Mouse (Mus musculus) embryonic fibroblast, embryonic 13.5 days (primary cell): ENCODE data around the gene Slc25a22. TPM values are rescaled to one million over a fixed set of nuclear protein-coding genes. Genes with fewer than 3 reads are reported as not detected.

Experiments used
- H3K27ac ChIP-seq: 2 replicates; pipeline ENCODE4 v1.5.1; 2012; ENCODE audit warnings: low read length, control low read depth, inconsistent platforms; ENCODE audit not compliant: insufficient read depth
- H3K4me1 ChIP-seq: 2 replicates; pipeline ENCODE4 v1.6.1; 2011; ENCODE audit warnings: low read length; ENCODE audit not compliant: control insufficient read depth, insufficient read depth
- H3K4me3 ChIP-seq: 2 replicates; pipeline ENCODE4 v1.5.1; 2011; ENCODE audit warnings: mild to moderate bottlenecking, control low read depth, low read length; ENCODE audit not compliant: insufficient read depth
- CTCF ChIP-seq: IDR thresholded peaks from 2 replicates; pipeline ENCODE4 v1.5.1; 2011; ENCODE audit warnings: mild to moderate bottlenecking, control low read depth, low read length, moderate library complexity, borderline replicate concordance; ENCODE audit not compliant: insufficient read depth
- POLR2A ChIP-seq: IDR thresholded peaks from 2 replicates; pipeline ENCODE4 v1.6.1; 2011; ENCODE audit warnings: low read depth, mild to moderate bottlenecking, control low read depth, low read length, moderate library complexity
- polyA plus RNA-seq: library from polyadenylated mRNA; stranded (reverse); fragments of >200 nt; gene quantifications from 2 replicates; pipeline ENCODE4 v1.2.4, GENCODE M21; 2011; ENCODE audit warnings: low read depth; ENCODE audit not compliant: missing spikeins, insufficient read length

Slc25a22 gene
- polyA plus RNA-seq, 1 experiment: 26.9 TPM

GRCm38 (mm10) chr7:141466607-141467148 is 29.0 kb upstream of the Slc25a22 start:
- Histone ChIP-seq H3K27ac (peak overlapping the region; percentile 93), H3K4me1 (peaks cover 13% of the 10 kb centered on the region; the same call in 1 of the 2 replicates), H3K4me3 (peak overlapping the region; percentile 98)
- TF ChIP-seq POLR2A (no peak), CTCF (no peak)

GRCm38 (mm10) chr7:141466045-141466394 is 28.3 kb upstream of the Slc25a22 start:
- H3K4me1 ChIP-seq: peaks cover 13% of the 10 kb centered on the region; the same call in 1 of the 2 replicates
- TF ChIP-seq POLR2A (peak; percentile 59), CTCF (no peak)
- H3K4me3 ChIP-seq: no peak overlapping the region
- peak overlapping the region; percentile 63 for H3K27ac ChIP-seq

- Histone ChIP-seq H3K4me1 (peaks cover 13% of the 10 kb centered on the region; the same call in 1 of the 2 replicates), H3K27ac (peak overlapping the region; percentile 63), H3K4me3 (no peak overlapping the region)
- TF ChIP-seq POLR2A: no peak
- TF ChIP-seq CTCF: no peak
Observed at GRCm38 (mm10) chr7:141465388-141466044, 27.8 kb upstream of the Slc25a22 start.

- TF ChIP-seq POLR2A: no peak
- no peak for TF ChIP-seq CTCF
- Histone ChIP-seq H3K4me1 (peaks cover 13% of the 10 kb centered on the region; the same call in 1 of the 2 replicates), H3K27ac (no peak overlapping the region)
Observed at GRCm38 (mm10) chr7:141464603-141465201, 27.0 kb upstream of the Slc25a22 start.

GRCm38 (mm10) chr7:141463824-141464602 is 26.3 kb upstream of the Slc25a22 start:
- H3K27ac ChIP-seq: no peak overlapping the region
- no peak overlapping the region for H3K4me3 ChIP-seq
- peaks cover 13% of the 10 kb centered on the region; the same call in 1 of the 2 replicates for H3K4me1 ChIP-seq
- TF ChIP-seq POLR2A (no peak), CTCF (no peak)

More at GRCm38 (mm10) chr7:141464603-141465201, 27.0 kb upstream of the Slc25a22 start:
- no peak overlapping the region for H3K4me3 ChIP-seq

- Histone ChIP-seq H3K4me3 (no peak overlapping the region), H3K27ac (no peak overlapping the region), H3K4me1 (peaks cover 13% of the 10 kb centered on the region; the same call in 1 of the 2 replicates)
- TF ChIP-seq CTCF (no peak), POLR2A (no peak)
Observed at GRCm38 (mm10) chr7:141462333-141462821, 24.7 kb upstream of the Slc25a22 start.

- Histone ChIP-seq H3K4me1 (peaks cover 11% of the 10 kb centered on the region; the same call in 1 of the 2 replicates), H3K27ac (no peak overlapping the region), H3K4me3 (peak overlapping the region; percentile 33)
- TF ChIP-seq POLR2A (no peak), CTCF (no peak)
Observed at GRCm38 (mm10) chr7:141461521-141462332, 24.0 kb upstream of the Slc25a22 start.

GRCm38 (mm10) chr7:141460391-141461113 is 22.9 kb upstream of the Slc25a22 start, which contains the start of gene Cracr2b:
Gene Cracr2b (plus strand): TSS chr7:141461094.
- peak within 1 kb of the TSS; percentile 33 for H3K4me3 ChIP-seq
- no peak within 1 kb of the TSS for H3K27ac ChIP-seq
- TF ChIP-seq POLR2A: no peak
- no peak for TF ChIP-seq CTCF
- H3K4me1 ChIP-seq: peaks cover 9% of the 10 kb centered on the region; the same call in 1 of the 2 replicates
